Mouse (Mus musculus) layer of hippocampus, adult 9-11 months (tissue): ENCODE measurements around the gene Mcat.

ENCODE experiments used
- DNase-seq: peaks from one replicate; pipeline ENCODE4 v3.0.0; 2022

Mcat gene

DNA sequence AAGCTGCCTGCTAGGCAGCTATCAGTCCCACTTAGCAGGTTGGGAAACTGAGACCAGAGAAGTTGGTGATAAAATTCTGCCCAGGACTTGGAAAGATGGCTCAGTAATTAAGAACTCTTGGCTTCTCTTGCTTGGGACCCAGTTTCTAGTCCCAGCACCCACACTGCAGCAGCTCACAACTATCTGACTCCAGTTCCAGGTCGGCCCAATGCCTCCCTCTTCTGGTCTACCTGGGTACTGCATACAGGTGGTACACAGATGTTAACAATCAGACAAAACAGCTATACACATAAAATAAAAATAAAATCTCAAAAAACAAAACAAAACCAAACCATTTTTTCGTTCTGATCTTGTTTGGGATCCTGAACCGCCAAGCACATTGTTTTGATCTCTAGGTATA is 63.2 kb downstream of the Mcat start:
- DNase-seq: no peak

DNA sequence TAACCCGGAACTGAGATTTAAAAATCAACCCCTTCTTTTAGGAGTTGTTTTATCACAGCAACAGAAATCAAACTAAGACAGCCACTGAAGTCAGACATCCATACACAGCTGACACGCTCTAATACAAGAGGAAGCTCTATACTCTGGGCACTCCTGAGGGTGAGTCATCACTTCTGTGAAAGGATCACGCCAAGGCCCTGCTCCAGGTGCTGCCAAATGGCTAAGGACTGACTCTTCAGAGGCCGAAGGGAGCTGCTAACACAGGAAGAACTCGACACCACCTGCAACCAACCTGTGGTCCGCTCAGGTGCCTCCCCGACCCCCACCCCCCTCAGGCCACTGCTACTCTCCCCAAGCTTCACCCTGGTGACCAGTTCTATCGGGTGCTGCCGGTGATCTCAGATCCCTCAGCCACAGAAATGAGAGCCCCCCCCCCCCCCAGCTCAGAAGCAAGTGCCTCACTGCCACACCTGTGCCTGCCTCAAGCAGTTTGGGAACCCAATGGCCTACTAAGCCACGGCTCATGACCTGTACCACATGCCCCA is 64.3 kb downstream of the Mcat start:
- no peak for DNase-seq

DNA sequence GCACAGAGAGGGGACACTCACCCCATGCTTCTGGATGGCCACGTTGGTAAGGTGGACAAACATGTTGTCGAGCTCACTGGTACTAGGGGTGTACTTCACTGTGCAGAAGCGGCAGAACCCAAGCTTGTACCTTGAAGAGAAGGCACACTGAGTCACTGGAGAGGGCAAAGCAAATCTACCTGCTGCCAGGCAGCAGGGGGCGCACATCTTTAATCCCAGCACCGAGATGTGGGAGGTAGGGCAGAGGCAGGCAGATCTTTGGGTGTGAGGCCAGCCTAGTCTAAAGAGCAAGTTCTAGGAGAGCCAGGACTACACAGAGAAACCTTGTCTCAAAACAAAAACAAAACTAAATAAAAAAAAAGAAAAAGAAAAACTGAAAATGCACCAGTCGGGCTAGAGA is 66.3 kb downstream of the Mcat start:
- no peak for DNase-seq
